Mouse (Mus musculus): Measurements from ENCODE around the gene Strc.
A peak's percentile ranks its signal among the peaks of the same experiment; 100 is the strongest.

The Strc gene

DNA sequence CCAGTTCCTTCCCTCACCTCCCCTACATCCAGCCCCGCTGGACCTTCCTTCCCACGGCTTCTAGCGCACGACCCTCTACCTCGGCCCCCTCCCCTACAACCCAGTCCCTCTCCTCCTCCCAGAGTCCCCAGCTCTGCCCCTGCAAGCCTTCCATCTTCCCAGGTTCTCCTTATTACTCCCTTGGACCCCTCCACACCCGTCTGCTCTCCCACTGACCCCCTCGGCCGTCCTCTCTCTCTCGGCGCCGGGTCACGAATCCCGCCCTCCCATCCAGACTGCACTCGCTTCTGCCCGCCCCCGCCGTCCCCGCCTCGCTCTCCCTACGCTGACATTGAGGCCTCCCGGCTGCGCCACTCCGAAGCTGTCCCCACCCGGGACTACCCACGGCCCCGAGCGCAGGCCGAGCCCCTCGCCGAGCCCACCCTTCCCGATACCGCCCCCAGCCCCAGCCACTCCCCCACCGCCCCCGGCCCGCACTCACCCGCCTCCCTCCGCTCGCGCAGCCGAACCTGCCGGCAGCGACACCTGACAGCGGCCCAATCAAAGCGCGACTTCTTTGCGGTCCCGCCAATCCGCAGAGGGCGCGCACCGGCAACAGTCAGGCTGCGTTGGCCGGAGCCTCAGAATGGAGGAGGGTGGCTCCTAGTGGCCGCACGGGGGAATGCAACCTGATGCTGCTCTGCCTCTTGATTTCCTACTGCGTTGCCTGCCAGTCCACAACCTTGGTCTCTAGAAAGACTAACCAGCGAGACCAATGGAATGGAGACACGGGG, 32.0 kb downstream of the Strc start, which contains the start of gene Ppip5k1:
Gene Ppip5k1 (minus strand): TSS at position 577 of the 773 bp plus-strand sequence.
- peak; percentile 87 for DNase-seq (ENCODE audit: low read depth, low spot score)

DNA sequence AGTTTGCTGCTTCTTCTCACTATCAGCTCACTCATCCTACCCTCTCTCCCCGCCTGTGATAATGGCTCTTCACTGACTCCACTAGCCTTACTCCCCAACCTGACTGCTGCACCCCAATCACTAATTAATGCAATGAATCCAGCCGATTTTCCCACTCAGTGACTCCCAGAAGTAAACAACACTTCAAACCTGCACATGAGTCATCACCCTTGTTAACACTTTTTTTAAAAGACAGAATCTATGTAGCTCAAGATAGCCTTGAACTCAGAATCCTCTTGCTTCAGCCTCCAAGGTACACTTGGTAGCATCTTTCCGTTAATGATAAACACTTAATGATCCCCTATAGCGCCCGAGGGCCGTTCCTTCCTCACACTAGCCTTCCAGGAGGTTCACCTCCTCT, 32.6 kb downstream of the Strc start:
- DNase-seq (ENCODE audit: low read depth, low spot score): no peak

DNA sequence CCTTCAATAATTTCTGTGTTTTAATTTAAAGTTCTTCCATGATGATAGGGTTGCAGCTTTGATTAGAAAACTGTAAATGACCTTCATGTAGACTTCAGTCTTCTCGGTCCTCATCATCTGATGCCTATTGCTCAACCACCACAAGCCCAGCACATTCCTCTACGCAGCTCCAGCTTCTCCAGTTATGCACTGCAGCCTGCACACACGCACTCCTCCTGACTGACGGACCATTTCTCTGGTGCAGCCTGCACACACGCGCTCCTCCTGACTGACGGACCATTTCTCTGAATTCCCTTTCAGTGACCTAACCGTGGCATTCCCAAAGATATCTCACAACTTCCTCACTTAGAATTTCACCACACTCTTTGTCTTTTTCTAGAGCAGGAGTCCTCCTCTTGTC, 33.8 kb downstream of the Strc start:
- no peak for DNase-seq (ENCODE audit: low read depth, low spot score)

DNA sequence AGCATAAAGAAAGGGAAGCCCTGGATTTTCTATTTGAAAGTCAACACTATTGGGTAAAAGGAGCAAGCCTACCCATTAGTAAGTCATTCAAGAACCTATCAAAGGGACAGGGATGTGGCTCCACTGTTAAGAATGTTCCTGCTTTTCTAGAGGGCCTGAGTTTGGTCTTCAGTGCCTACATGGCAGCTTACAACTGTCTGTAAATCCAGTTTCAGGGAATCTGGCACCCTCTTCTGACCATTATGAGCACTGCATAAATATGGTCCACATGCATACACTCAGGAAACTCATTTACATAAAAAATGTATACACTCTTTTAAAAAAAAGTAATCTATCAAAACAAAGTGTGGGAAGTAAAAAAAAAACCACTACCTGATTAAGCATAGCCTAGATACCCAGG, 47.9 kb downstream of the Strc start:
- no peak for DNase-seq (ENCODE audit: low read depth, low spot score)

DNA sequence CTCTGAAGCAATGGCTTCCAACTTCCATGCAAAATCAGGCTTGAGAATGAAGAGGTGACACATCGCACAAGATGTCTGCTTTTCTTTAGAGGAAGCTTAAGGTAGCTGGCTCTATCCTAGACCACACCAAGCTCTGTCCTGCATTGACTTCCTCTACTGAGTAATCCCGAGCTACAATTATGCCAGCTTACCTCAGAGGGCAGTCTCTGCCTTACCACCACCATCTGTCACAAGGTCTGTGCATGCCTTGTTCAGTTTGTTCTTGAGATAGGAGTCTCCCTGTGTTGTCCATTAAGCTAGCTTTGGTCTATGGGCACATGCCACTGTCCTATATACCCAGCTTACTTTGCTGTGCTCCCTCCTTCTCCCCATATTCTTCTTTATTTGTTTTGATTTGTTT, 57.5 kb downstream of the Strc start:
- DNase-seq (ENCODE audit: low read depth, low spot score): no peak

DNA sequence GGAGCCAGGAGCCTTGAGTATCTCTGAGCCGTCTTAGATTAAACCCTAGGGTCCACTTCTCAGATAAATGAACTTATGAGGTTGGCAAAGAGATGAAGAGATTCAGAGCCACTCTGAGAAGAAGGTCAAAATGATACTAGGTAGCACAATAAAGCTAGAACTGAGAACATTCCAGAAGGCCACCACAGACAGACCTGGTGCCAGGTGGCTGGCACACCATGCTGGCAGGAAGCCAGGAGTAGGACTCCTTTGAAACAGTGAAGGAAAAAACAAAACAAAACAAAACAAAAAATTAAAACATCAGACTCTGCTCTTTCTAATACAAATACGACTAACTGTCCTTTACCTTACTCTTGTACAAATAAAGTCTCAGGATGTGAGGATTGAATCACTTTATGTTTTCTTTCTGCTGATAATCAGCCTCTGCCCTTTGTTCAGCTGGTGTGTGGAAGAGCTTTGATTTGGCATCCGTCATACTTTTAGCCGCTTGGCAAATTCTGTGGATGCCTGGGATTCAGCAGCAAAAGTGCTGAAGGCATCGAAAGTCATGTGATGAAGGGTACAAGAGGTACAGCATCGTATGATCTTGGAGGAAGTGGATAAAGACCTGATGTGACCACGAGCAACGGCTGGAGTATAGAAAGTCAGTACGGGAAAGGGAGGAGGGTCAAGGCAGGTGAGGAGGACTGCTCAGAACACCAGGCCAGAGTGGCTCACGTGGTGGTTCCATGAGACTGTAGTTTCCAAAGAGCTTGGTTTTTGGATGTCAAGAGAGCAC, 63.1 kb downstream of the Strc start:
- DNase-seq (ENCODE audit: low read depth, low spot score): no peak

DNA sequence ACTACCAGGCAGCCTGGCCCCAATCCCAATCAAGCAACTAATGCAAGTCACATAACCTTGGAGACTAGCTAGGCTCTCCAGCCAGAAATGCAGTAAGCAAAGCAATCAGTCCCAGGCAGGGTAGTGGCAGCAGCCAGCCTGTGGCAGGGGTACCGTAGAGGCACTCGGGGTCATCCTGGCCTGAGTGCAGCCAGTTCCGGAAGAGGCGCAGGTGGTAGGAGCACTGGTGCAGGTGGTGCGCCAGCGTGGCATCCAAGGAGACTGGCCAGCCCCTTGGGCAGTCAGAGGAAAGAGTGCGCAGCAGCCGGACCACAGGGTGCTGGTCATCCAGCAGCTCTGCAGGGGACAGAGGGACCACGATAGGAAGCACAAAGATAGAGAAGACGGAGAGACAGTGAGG, 63.9 kb downstream of the Strc start:
- no peak for DNase-seq (ENCODE audit: low read depth, low spot score)

DNA sequence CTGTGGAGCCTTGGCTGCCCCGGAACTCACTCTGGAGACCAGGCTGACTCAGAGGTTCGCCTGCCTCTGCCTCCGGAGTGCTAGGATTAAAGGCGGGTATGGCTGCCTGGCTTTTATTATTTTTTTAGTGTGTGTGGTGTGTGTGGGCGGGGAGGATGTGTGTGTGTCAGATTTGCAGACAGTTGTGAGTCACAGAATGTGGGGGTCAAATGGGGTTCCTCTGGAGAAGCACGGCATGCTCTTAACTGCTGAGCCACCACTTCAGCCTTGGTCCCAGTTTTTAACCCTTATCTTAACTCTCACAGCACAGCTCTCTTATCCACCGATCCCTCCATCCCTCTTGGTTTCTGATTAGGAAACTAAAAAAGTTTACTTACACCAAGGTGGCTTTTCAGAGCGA, 70.7 kb downstream of the Strc start:
- no peak for DNase-seq (ENCODE audit: low read depth, low spot score)
